Mouse (Mus musculus): ENCODE results near the gene Ankrd54.
"Not testable (repeated sequence)": the region's sequence is repeated elsewhere in the genome, so short reads cannot be mapped to it uniquely, and the experiment has no call there.

Gene Ankrd54

DNA sequence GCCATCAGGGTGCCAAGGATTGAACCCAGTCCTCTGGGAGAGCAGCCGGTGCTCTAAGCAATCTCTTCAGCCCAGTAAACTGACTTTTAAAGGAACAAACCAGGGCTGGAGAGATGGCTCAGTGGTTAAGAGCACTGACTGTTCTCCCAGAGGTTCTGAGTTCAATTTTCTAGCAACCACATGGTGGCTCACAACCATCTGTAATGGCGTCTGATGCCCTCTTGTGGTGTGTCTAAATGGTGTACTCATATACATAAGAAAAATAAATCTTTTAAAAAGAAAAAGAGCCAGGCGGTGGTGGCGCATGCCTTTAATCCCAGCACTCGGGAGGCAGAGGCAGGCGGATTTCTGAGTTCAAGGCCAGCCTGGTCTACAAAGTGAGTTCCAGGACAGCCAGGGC, 54.9 kb downstream of the Ankrd54 start:
- not testable (repeated sequence) for DNase-seq

DNA sequence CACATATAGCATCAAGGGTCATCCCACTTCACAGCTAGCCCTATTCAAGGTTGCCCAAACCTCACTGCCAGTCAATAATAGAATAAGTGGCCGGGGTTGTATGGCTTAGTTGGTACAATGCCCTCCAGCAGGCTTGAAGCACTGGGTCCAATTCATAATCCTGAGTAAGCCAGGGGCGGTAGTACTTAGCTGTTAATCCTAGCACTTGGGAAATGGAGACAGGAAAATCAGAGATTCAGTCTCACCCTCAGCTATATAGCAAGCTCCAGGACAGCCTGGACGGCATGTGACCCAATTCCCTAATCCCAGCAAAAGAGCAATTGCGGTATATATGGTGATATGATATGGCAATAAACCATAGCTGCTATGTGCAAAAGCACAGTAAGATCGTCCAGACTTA, 55.6 kb downstream of the Ankrd54 start:
- DNase-seq = no peak

DNA sequence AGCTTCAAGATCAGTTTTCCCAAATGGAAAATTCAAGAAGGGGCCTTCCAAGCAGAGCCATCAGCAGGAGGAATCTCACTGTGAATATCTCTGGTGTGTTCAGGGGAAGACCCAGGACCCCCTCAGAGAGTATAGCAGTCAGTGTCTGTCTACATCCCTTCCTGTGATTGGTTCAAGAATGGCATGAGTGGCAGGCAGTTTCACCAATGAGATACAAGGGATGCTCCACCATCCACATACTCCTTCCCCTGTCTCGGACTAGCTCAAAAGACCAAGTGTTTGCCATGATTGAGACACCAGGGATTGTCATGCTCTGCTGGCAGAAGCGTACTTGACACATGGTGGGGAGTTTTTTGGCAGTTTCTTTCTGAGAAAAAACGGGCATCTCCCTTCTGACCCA, 56.1 kb downstream of the Ankrd54 start:
- no peak for DNase-seq

DNA sequence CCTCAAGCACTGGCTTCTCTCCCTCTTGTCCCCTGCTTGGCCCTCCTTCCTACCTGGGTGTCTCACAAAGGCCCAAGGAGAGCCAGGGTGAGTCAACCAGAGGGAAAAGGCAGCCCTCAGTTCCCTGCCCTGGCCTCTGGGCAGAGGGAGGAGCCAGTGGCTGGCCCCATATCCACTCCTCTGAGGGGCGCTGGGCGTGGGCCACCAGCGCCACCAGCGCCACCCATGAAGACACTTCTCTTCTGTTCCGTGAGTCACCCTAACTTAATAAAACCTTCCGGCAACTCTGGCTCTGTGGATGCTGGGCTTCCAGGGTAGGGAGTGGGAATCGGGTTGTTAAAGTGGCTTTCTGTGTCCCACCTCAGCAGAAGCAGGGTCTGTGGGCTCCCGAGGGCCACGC, 57.1 kb downstream of the Ankrd54 start:
- DNase-seq = no peak

Measured in right cerebral cortex, adult 18-20 months (tissue).